Mouse (Mus musculus): Measurements from ENCODE around the gene Mrpl24. TPM values are rescaled to one million over a fixed set of nuclear protein-coding genes. Genes with fewer than 3 reads are reported as not detected.

Gene Mrpl24
- polyA plus RNA-seq, 1 experiment from 2014 or later: 74.2 TPM

GRCm38 (mm10) chr3:87918551-87918950 is 755 bp upstream of the Mrpl24 start:
- H3K27ac ChIP-seq (ENCODE audit: low read depth): peak overlapping the region; percentile 88; the same call in 1 of the 2 replicates
- peaks cover 5% of the 10 kb centered on the region for H3K4me1 ChIP-seq (replicated peaks; ENCODE audit: control insufficient read depth, insufficient read depth, low read length)
- no peak overlapping the region for H3K9ac ChIP-seq (ENCODE audit: low read length)
- peak overlapping the region; percentile 72; the same call in 1 of the 2 replicates for H3K4me3 ChIP-seq (ENCODE audit: low read depth, low read length)
- no peaks in the 10 kb centered on the region for H3K27me3 ChIP-seq (replicated peaks; ENCODE audit: control insufficient read depth, insufficient read depth, low read length)
- no peak for DNase-seq (ENCODE audit: low spot score)
- WGBS: 84% methylated on average over 1 of the region's 1 CpGs
- H3K9me3 ChIP-seq (ENCODE audit: control insufficient read depth, low read length): no peaks in the 10 kb centered on the region
- peak overlapping the region; percentile 84 for H3K4me2 ChIP-seq (ENCODE audit: low read length)
- no peak for ATAC-seq (replicated peaks; ENCODE audit: low FRiP score, low TSS enrichment, low read depth)
- H3K36me3 ChIP-seq (ENCODE audit: control insufficient read depth, insufficient read depth, low read length): peaks cover 65% of the 10 kb centered on the region

- Histone ChIP-seq H3K4me3 (ENCODE audit: low read depth, low read length) (peak overlapping the region; percentile 72), H3K4me1 (replicated peaks; ENCODE audit: control insufficient read depth, insufficient read depth, low read length) (peaks cover 5% of the 10 kb centered on the region), H3K27ac (ENCODE audit: low read depth) (no peak overlapping the region), H3K4me2 (ENCODE audit: low read length) (peak overlapping the region; percentile 84), H3K9me3 (ENCODE audit: control insufficient read depth, low read length) (no peaks in the 10 kb centered on the region), H3K36me3 (ENCODE audit: control insufficient read depth, insufficient read depth, low read length) (peaks cover 65% of the 10 kb centered on the region), H3K9ac (ENCODE audit: low read length) (peak overlapping the region; percentile 72), H3K27me3 (replicated peaks; ENCODE audit: control insufficient read depth, insufficient read depth, low read length) (no peaks in the 10 kb centered on the region)
- DNase-seq (ENCODE audit: low spot score) (no peak), ATAC-seq (replicated peaks; ENCODE audit: low FRiP score, low TSS enrichment, low read depth) (no peak)
- WGBS: 65% methylated on average over 9 of the region's 9 CpGs
Observed at GRCm38 (mm10) chr3:87920270-87920943, 1.1 kb downstream of the Mrpl24 start.

- H3K9ac ChIP-seq (ENCODE audit: low read length): no peak overlapping the region
- H3K9me3 ChIP-seq (ENCODE audit: control insufficient read depth, low read length): no peaks in the 10 kb centered on the region
- no peak for DNase-seq (ENCODE audit: low spot score)
- peaks cover 7% of the 10 kb centered on the region for H3K4me1 ChIP-seq (replicated peaks; ENCODE audit: control insufficient read depth, insufficient read depth, low read length)
- no peak for ATAC-seq (replicated peaks; ENCODE audit: low FRiP score, low TSS enrichment, low read depth)
- peaks cover 65% of the 10 kb centered on the region for H3K36me3 ChIP-seq (ENCODE audit: control insufficient read depth, insufficient read depth, low read length)
- no peak overlapping the region for H3K27ac ChIP-seq (ENCODE audit: low read depth)
- WGBS: 81% methylated on average over 7 of the region's 7 CpGs
- no peak overlapping the region for H3K4me2 ChIP-seq (ENCODE audit: low read length)
- H3K27me3 ChIP-seq (replicated peaks; ENCODE audit: control insufficient read depth, insufficient read depth, low read length): no peaks in the 10 kb centered on the region
- H3K4me3 ChIP-seq (ENCODE audit: low read depth, low read length): no peak overlapping the region
Observed at GRCm38 (mm10) chr3:87924996-87925395, 5.7 kb downstream of the Mrpl24 start.

- no peak overlapping the region for H3K4me2 ChIP-seq (ENCODE audit: low read length)
- ATAC-seq (replicated peaks; ENCODE audit: low FRiP score, low TSS enrichment, low read depth) (no peak), DNase-seq (ENCODE audit: low spot score) (no peak)
- no peak overlapping the region for H3K9ac ChIP-seq (ENCODE audit: low read length)
- peaks cover 70% of the 10 kb centered on the region for H3K36me3 ChIP-seq (ENCODE audit: control insufficient read depth, insufficient read depth, low read length)
- H3K9me3 ChIP-seq (ENCODE audit: control insufficient read depth, low read length): no peaks in the 10 kb centered on the region
- H3K27ac ChIP-seq (ENCODE audit: low read depth): no peak overlapping the region
- WGBS: 92% methylated on average over 5 of the region's 5 CpGs
- H3K4me1 ChIP-seq (replicated peaks; ENCODE audit: control insufficient read depth, insufficient read depth, low read length): peaks cover 19% of the 10 kb centered on the region
- no peaks in the 10 kb centered on the region for H3K27me3 ChIP-seq (replicated peaks; ENCODE audit: control insufficient read depth, insufficient read depth, low read length)
- H3K4me3 ChIP-seq (ENCODE audit: low read depth, low read length): no peak overlapping the region
Observed at GRCm38 (mm10) chr3:87927452-87927851, 8.1 kb downstream of the Mrpl24 start.

GRCm38 (mm10) chr3:87929341-87930077 is 10.2 kb downstream of the Mrpl24 start:
- H3K9ac ChIP-seq (ENCODE audit: low read length): peak overlapping the region; percentile 77
- H3K36me3 ChIP-seq (ENCODE audit: control insufficient read depth, insufficient read depth, low read length): peaks cover 69% of the 10 kb centered on the region
- ATAC-seq (replicated peaks; ENCODE audit: low FRiP score, low TSS enrichment, low read depth): peak; percentile 34
- H3K27ac ChIP-seq (ENCODE audit: low read depth): peak overlapping the region; percentile 83
- H3K27me3 ChIP-seq (replicated peaks; ENCODE audit: control insufficient read depth, insufficient read depth, low read length): no peaks in the 10 kb centered on the region
- DNase-seq (ENCODE audit: low spot score): no peak
- 6% methylated on average over 26 of the region's 26 CpGs for WGBS
- H3K4me3 ChIP-seq (ENCODE audit: low read depth, low read length): peak overlapping the region; percentile 82
- no peaks in the 10 kb centered on the region for H3K9me3 ChIP-seq (ENCODE audit: control insufficient read depth, low read length)
- peak overlapping the region; percentile 67 for H3K4me2 ChIP-seq (ENCODE audit: low read length)
- peaks cover 19% of the 10 kb centered on the region for H3K4me1 ChIP-seq (replicated peaks; ENCODE audit: control insufficient read depth, insufficient read depth, low read length)

DNA sequence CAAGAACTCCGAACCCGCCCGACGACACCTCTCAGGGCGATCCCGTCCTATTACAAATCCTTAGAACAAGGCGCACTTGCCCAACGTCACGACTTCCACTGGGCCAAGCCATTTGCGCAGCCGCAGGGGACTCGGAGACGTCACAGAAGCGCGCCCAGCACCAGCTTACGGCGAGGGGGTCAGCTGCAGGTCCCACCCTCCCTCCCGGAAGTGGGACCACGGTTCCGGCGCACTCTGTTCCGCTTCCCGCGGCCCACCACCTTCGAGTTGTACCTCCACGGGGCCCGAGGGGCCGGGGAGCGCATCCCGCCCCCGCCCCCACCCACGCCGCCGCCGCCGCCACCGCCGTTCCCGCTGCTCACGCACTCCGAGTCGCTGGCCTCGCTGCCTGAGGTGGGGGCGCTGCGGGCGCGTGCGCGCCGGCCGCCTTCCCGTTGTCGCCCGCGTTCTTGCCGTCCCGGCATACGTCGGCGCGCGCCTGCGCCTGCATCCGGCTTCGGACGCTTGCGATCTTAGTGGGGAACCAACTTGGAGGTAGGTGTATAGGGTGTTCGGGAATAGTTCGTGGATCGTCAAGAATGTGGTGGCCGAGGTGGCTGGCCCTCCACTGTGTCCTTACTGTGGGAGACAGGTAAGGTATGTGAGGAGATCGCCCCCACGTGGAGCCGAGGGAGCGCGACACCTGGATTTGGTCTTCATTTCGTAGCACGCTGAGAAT is 10.9 kb downstream of the Mrpl24 start, which contains the start of the genes Isg20l2 and Rrnad1:
Gene Isg20l2 (plus strand): TSS at position 237 of the 718 bp plus-strand sequence.
Gene Rrnad1 (minus strand): TSS at position 640 of the 718 bp plus-strand sequence.
- WGBS: under 1% methylated on average over 76 of the region's 78 CpGs
- H3K27ac ChIP-seq (ENCODE audit: low read depth): peak within 1 kb of the TSS; percentile 83
- H3K27me3 ChIP-seq (replicated peaks; ENCODE audit: control insufficient read depth, insufficient read depth, low read length): no peaks in the 10 kb centered on the region
- peaks cover 64% of the 10 kb centered on the region for H3K36me3 ChIP-seq (ENCODE audit: control insufficient read depth, insufficient read depth, low read length)
- peak within 1 kb of the TSS; percentile 82 for H3K4me3 ChIP-seq (ENCODE audit: low read depth, low read length)
- peak within 1 kb of the TSS; percentile 80 for H3K4me2 ChIP-seq (ENCODE audit: low read length)
- DNase-seq (ENCODE audit: low spot score) (peak; percentile 99), ATAC-seq (replicated peaks; ENCODE audit: low FRiP score, low TSS enrichment, low read depth) (peak; percentile 98)
- H3K9ac ChIP-seq (ENCODE audit: low read length): peak within 1 kb of the TSS; percentile 77
- H3K4me1 ChIP-seq (replicated peaks; ENCODE audit: control insufficient read depth, insufficient read depth, low read length): peaks cover 19% of the 10 kb centered on the region
- H3K9me3 ChIP-seq (ENCODE audit: control insufficient read depth, low read length): no peaks in the 10 kb centered on the region

DNA sequence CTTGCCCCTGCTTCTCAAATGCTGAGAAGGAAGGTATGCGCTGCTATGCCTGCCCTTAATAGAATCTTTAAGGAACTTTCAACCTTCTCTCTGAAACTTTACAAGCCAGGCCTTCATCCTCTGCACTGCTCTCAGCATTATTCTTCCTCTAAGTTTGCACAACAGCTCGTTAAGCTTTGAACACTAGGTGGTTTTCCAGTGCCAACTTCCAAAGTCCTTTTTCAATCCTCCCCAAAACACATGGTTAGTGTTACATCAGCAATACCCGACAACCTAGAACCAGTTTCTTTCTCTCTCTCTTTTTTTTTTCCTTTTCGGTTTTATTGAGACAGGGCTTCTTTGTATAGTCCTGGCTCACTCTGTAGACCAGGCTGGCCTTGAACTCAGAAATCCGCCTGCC is 14.7 kb downstream of the Mrpl24 start:
- Histone ChIP-seq H3K36me3 (ENCODE audit: control insufficient read depth, insufficient read depth, low read length) (peaks cover 66% of the 10 kb centered on the region), H3K27ac (ENCODE audit: low read depth) (no peak overlapping the region), H3K9me3 (ENCODE audit: control insufficient read depth, low read length) (no peaks in the 10 kb centered on the region), H3K9ac (ENCODE audit: low read length) (no peak overlapping the region), H3K4me2 (ENCODE audit: low read length) (no peak overlapping the region), H3K4me3 (ENCODE audit: low read depth, low read length) (no peak overlapping the region), H3K27me3 (replicated peaks; ENCODE audit: control insufficient read depth, insufficient read depth, low read length) (no peaks in the 10 kb centered on the region), H3K4me1 (replicated peaks; ENCODE audit: control insufficient read depth, insufficient read depth, low read length) (peaks cover 24% of the 10 kb centered on the region)
- DNase-seq (ENCODE audit: low spot score) (no peak), ATAC-seq (replicated peaks; ENCODE audit: low FRiP score, low TSS enrichment, low read depth) (no peak)
- 83% methylated on average over 5 of the region's 5 CpGs for WGBS

DNA sequence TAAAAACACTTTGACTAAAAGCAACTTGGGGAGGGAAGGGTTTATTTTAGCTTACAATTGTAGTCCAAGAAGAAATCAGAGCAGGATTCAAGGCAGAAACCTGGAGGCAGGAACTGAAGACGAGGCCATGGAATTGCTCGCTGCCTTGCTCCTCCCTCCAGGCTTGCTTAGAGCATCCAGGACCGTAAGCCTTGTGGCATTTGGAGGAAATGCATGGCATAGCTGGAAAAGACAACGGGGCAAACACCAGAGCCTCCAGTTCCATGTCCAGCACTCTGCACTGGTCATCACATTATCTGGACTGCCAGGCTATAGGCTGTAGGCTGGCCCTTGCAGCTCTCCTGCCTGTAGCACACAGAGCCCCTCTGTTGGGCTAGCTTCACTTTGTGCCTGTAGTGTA is 15.2 kb downstream of the Mrpl24 start:
- 59% methylated on average over 4 of the region's 4 CpGs for WGBS

More for the DNA sequence above, 15.2 kb downstream of the Mrpl24 start:
- H3K27me3 ChIP-seq (replicated peaks; ENCODE audit: control insufficient read depth, insufficient read depth, low read length): no peaks in the 10 kb centered on the region
- no peak overlapping the region for H3K4me2 ChIP-seq (ENCODE audit: low read length)
- H3K9me3 ChIP-seq (ENCODE audit: control insufficient read depth, low read length): no peaks in the 10 kb centered on the region
- peaks cover 20% of the 10 kb centered on the region for H3K4me1 ChIP-seq (replicated peaks; ENCODE audit: control insufficient read depth, insufficient read depth, low read length)
- DNase-seq (ENCODE audit: low spot score) (no peak), ATAC-seq (replicated peaks; ENCODE audit: low FRiP score, low TSS enrichment, low read depth) (no peak)
- H3K9ac ChIP-seq (ENCODE audit: low read length): no peak overlapping the region
- peaks cover 71% of the 10 kb centered on the region for H3K36me3 ChIP-seq (ENCODE audit: control insufficient read depth, insufficient read depth, low read length)
- H3K27ac ChIP-seq (ENCODE audit: low read depth): no peak overlapping the region
- H3K4me3 ChIP-seq (ENCODE audit: low read depth, low read length): no peak overlapping the region

Measured in intestine, embryonic 14.5 days (tissue).